Mouse (Mus musculus): ENCODE results near the gene Narfl. TPM values are rescaled to one million over a fixed set of nuclear protein-coding genes. Genes with fewer than 3 reads are reported as not detected.
"Not testable (repeated sequence)": the region's sequence is repeated elsewhere in the genome, so short reads cannot be mapped to it uniquely, and the experiment has no call there.

Narfl gene
- 29.5 and 30.7 TPM in 2 replicates for polyA plus RNA-seq (2015; fragmentation: Nextera tagmentation; extraction: Ambion mirVana)

- H3K27ac ChIP-seq (replicated peaks) = peak within 1 kb of the TSS; percentile 60; the same call in 1 of the 2 replicates
- under 1% methylated on average over 37 of the region's 37 CpGs for WGBS
- peak; percentile 86 for ATAC-seq (ENCODE audit: low FRiP score, low read depth)
These were observed at the start of gene Narfl for GRCm38 (mm10) chr17:25773549-25774120. Narfl (plus strand) TSS chr17:25773776.

GRCm38 (mm10) chr17:25723919-25724318, 49.7 kb upstream of the Narfl start:
- Histone ChIP-seq H3K4me3 (no peak overlapping the region), H3K9ac (no peak overlapping the region), H3K4me2 (no peak overlapping the region), H3K27me3 (no peaks in the 10 kb centered on the region), H3K27ac (replicated peaks) (no peak overlapping the region), H3K4me1 (replicated peaks) (peaks cover 22% of the 10 kb centered on the region), H3K36me3 (no peaks in the 10 kb centered on the region), H3K9me3 (no peaks in the 10 kb centered on the region)
- ATAC-seq (ENCODE audit: low FRiP score, low read depth) = no peak
- 76% methylated on average over 7 of the region's 7 CpGs for WGBS

More at GRCm38 (mm10) chr17:25773549-25774120, at the start of gene Narfl:
- Histone ChIP-seq H3K4me3 (peak within 1 kb of the TSS; percentile 86), H3K27me3 (0 out of 2 replicates have a peak, but pooled peaks cover 6% of the 10 kb centered on the region), H3K4me2 (peak within 1 kb of the TSS; percentile 85), H3K36me3 (peaks cover 11% of the 10 kb centered on the region; the same call in 1 of the 2 replicates), H3K4me1 (replicated peaks) (peaks cover 10% of the 10 kb centered on the region), H3K9me3 (no peaks in the 10 kb centered on the region), H3K9ac (peak within 1 kb of the TSS; percentile 82)

GRCm38 (mm10) chr17:25725264-25725663, 48.3 kb upstream of the Narfl start:
- 78% methylated on average over 6 of the region's 6 CpGs for WGBS
- no peak overlapping the region for H3K27ac ChIP-seq (replicated peaks)
- H3K9ac ChIP-seq = no peak overlapping the region
- H3K27me3 ChIP-seq = no peaks in the 10 kb centered on the region
- peaks cover 3% of the 10 kb centered on the region for H3K36me3 ChIP-seq
- H3K4me3 ChIP-seq = no peak overlapping the region
- no peak for ATAC-seq (ENCODE audit: low FRiP score, low read depth)
- no peaks in the 10 kb centered on the region for H3K9me3 ChIP-seq
- no peak overlapping the region for H3K4me2 ChIP-seq
- H3K4me1 ChIP-seq (replicated peaks) = peaks cover 23% of the 10 kb centered on the region

- peak within 1 kb of the TSS; percentile 57; the same call in 1 of the 2 replicates for H3K27ac ChIP-seq (replicated peaks)
- no peaks in the 10 kb centered on the region for H3K9me3 ChIP-seq
- peaks cover 3% of the 10 kb centered on the region for H3K36me3 ChIP-seq
- peak within 1 kb of the TSS; percentile 94 for H3K4me2 ChIP-seq
- peak within 1 kb of the TSS; percentile 61 for H3K4me3 ChIP-seq
- peak; percentile 99 for ATAC-seq (ENCODE audit: low FRiP score, low read depth)
- H3K9ac ChIP-seq = peak within 1 kb of the TSS; percentile 73
- H3K4me1 ChIP-seq (replicated peaks) = peaks cover 23% of the 10 kb centered on the region
- H3K27me3 ChIP-seq = no peaks in the 10 kb centered on the region
- 1% methylated on average over 37 of the region's 37 CpGs for WGBS
These were observed 46.1 kb upstream of the Narfl start, which contains the start of the genes Chtf18 and Rpusd1 for GRCm38 (mm10) chr17:25727265-25728008. Chtf18 (minus strand) TSS chr17:25727419. Rpusd1 (plus strand) TSS chr17:25727670.

GRCm38 (mm10) chr17:25728009-25728270, 45.6 kb upstream of the Narfl start:
- H3K36me3 ChIP-seq = peaks cover 3% of the 10 kb centered on the region
- no peaks in the 10 kb centered on the region for H3K27me3 ChIP-seq
- H3K27ac ChIP-seq (replicated peaks) = peak overlapping the region; percentile 57; the same call in 1 of the 2 replicates
- peak overlapping the region; percentile 61 for H3K4me3 ChIP-seq
- no peaks in the 10 kb centered on the region for H3K9me3 ChIP-seq
- ATAC-seq (ENCODE audit: low FRiP score, low read depth) = no peak
- peaks cover 23% of the 10 kb centered on the region for H3K4me1 ChIP-seq (replicated peaks)
- peak overlapping the region; percentile 94 for H3K4me2 ChIP-seq
- 27% methylated on average over 4 of the region's 4 CpGs for WGBS
- H3K9ac ChIP-seq = peak overlapping the region; percentile 73

- ATAC-seq (ENCODE audit: low FRiP score, low read depth) = no peak
- no peaks in the 10 kb centered on the region for H3K27me3 ChIP-seq
- H3K4me3 ChIP-seq = no peak overlapping the region
- no peak overlapping the region for H3K9ac ChIP-seq
- H3K9me3 ChIP-seq = no peaks in the 10 kb centered on the region
- no peak overlapping the region for H3K4me2 ChIP-seq
- 15% methylated on average over 2 of the region's 2 CpGs for WGBS
- H3K4me1 ChIP-seq (replicated peaks) = peaks cover 13% of the 10 kb centered on the region
- H3K27ac ChIP-seq (replicated peaks) = no peak overlapping the region
- peaks cover 3% of the 10 kb centered on the region for H3K36me3 ChIP-seq
These were observed 41.5 kb upstream of the Narfl start for GRCm38 (mm10) chr17:25732082-25732481.

GRCm38 (mm10) chr17:25735246-25735645, 38.3 kb upstream of the Narfl start:
- no peak overlapping the region for H3K9ac ChIP-seq
- H3K27ac ChIP-seq (replicated peaks) = no peak overlapping the region
- H3K4me3 ChIP-seq = no peak overlapping the region
- no peaks in the 10 kb centered on the region for H3K27me3 ChIP-seq
- H3K36me3 ChIP-seq = no peaks in the 10 kb centered on the region; the same call in 1 of the 2 replicates
- no peaks in the 10 kb centered on the region for H3K4me1 ChIP-seq (replicated peaks)
- no peaks in the 10 kb centered on the region for H3K9me3 ChIP-seq
- no peak overlapping the region for H3K4me2 ChIP-seq
- 89% methylated on average over 5 of the region's 5 CpGs for WGBS
- ATAC-seq (ENCODE audit: low FRiP score, low read depth) = no peak

GRCm38 (mm10) chr17:25735745-25736144, 37.8 kb upstream of the Narfl start, which contains the start of gene Mslnl:
Mslnl (plus strand) TSS chr17:25736042.
- H3K9ac ChIP-seq = no peak within 1 kb of the TSS
- WGBS = 80% methylated on average over 3 of the region's 3 CpGs

GRCm38 (mm10) chr17:25738861-25739260, 34.7 kb upstream of the Narfl start:
- H3K4me1 ChIP-seq (replicated peaks) = no peaks in the 10 kb centered on the region
- H3K36me3 ChIP-seq = no peaks in the 10 kb centered on the region
- no peak for ATAC-seq (ENCODE audit: low FRiP score, low read depth)
- no peaks in the 10 kb centered on the region for H3K9me3 ChIP-seq
- H3K27me3 ChIP-seq = no peaks in the 10 kb centered on the region
- no peak overlapping the region for H3K4me3 ChIP-seq
- H3K4me2 ChIP-seq = no peak overlapping the region
- WGBS = 80% methylated on average over 7 of the region's 7 CpGs
- no peak overlapping the region for H3K9ac ChIP-seq
- H3K27ac ChIP-seq (replicated peaks) = no peak overlapping the region

More at GRCm38 (mm10) chr17:25735745-25736144, 37.8 kb upstream of the Narfl start, which contains the start of gene Mslnl:
- Histone ChIP-seq H3K4me3 (no peak within 1 kb of the TSS), H3K9me3 (no peaks in the 10 kb centered on the region), H3K27ac (replicated peaks) (no peak within 1 kb of the TSS), H3K4me2 (no peak within 1 kb of the TSS), H3K36me3 (no peaks in the 10 kb centered on the region), H3K4me1 (replicated peaks) (no peaks in the 10 kb centered on the region), H3K27me3 (no peaks in the 10 kb centered on the region)
- no peak for ATAC-seq (ENCODE audit: low FRiP score, low read depth)

- H3K27ac ChIP-seq (replicated peaks); H3K4me2 ChIP-seq; H3K4me3 ChIP-seq; H3K36me3 ChIP-seq; ATAC-seq (ENCODE audit: low FRiP score, low read depth); H3K9me3 ChIP-seq; H3K27me3 ChIP-seq; H3K4me1 ChIP-seq (replicated peaks); H3K9ac ChIP-seq: not testable (repeated sequence)
- 69% methylated on average over 12 of the region's 12 CpGs for WGBS
These were observed 32.1 kb upstream of the Narfl start for GRCm38 (mm10) chr17:25741471-25741870.

GRCm38 (mm10) chr17:25743831-25744230, 29.7 kb upstream of the Narfl start:
- Histone ChIP-seq H3K4me3 (no peak overlapping the region), H3K27ac (replicated peaks) (no peak overlapping the region), H3K36me3 (no peaks in the 10 kb centered on the region), H3K27me3 (no peaks in the 10 kb centered on the region), H3K4me1 (replicated peaks) (no peaks in the 10 kb centered on the region), H3K4me2 (no peak overlapping the region), H3K9me3 (no peaks in the 10 kb centered on the region), H3K9ac (no peak overlapping the region)
- ATAC-seq (ENCODE audit: low FRiP score, low read depth) = no peak
- 94% methylated on average over 9 of the region's 9 CpGs for WGBS

GRCm38 (mm10) chr17:25744311-25744710, 29.3 kb upstream of the Narfl start:
- Histone ChIP-seq H3K4me2 (no peak overlapping the region), H3K9me3 (no peaks in the 10 kb centered on the region), H3K4me3 (no peak overlapping the region), H3K27ac (replicated peaks) (no peak overlapping the region), H3K4me1 (replicated peaks) (no peaks in the 10 kb centered on the region), H3K36me3 (no peaks in the 10 kb centered on the region), H3K27me3 (no peaks in the 10 kb centered on the region), H3K9ac (no peak overlapping the region)
- no peak for ATAC-seq (ENCODE audit: low FRiP score, low read depth)
- 87% methylated on average over 10 of the region's 10 CpGs for WGBS
